Mouse (Mus musculus) kidney, embryonic 14.5 days (tissue): ENCODE measurements around the gene Oit1. TPM values are rescaled to one million over a fixed set of nuclear protein-coding genes. Genes with fewer than 3 reads are reported as not detected.

Experiments used
- ATAC-seq: fragments of 200-750 bp; cut with Nextera tagmentation; 2 replicates; pipeline ENCODE4 v1.8.0; 2017; ENCODE audit warnings: moderate number of reproducible peaks, mild to moderate bottlenecking, moderate TSS enrichment, moderate library complexity; ENCODE audit not compliant: low FRiP score, low TSS enrichment
- H3K27ac ChIP-seq: fragments of 300-500 bp; sonication (generic); 2 replicates; pipeline ENCODE4 v1.5.1; 2014; ENCODE audit warnings: low read depth, mild to moderate bottlenecking, low read length, moderate library complexity, mixed read lengths
- H3K27me3 ChIP-seq: fragments of 300-500 bp; sonication (generic); 2 replicates; pipeline ENCODE4 v1.6.1; 2014; ENCODE audit warnings: mild to moderate bottlenecking, low read length; ENCODE audit not compliant: control insufficient read depth, insufficient read depth
- H3K36me3 ChIP-seq: fragments of 300-500 bp; sonication (generic); 2 replicates; pipeline ENCODE4 v1.6.1; 2014; ENCODE audit warnings: low read length, mixed read lengths; ENCODE audit not compliant: control insufficient read depth, insufficient read depth
- H3K4me1 ChIP-seq: fragments of 300-500 bp; sonication (generic); 2 replicates; pipeline ENCODE4 v1.6.1; 2014; ENCODE audit warnings: low read length, mixed read lengths; ENCODE audit not compliant: control insufficient read depth, insufficient read depth
- H3K4me2 ChIP-seq: fragments of 300-500 bp; sonication (generic); replicated peaks from 2 replicates; pipeline ENCODE4 v1.6.1; 2014; ENCODE audit warnings: low read depth, mild to moderate bottlenecking, low read length
- H3K4me3 ChIP-seq: fragments of 300-500 bp; sonication (generic); 2 replicates; pipeline ENCODE4 v1.5.1; 2014; ENCODE audit warnings: mild to moderate bottlenecking, low read length
- H3K9ac ChIP-seq: fragments of 300-500 bp; sonication (generic); 2 replicates; pipeline ENCODE4 v1.6.1; 2014; ENCODE audit warnings: low read depth, mild to moderate bottlenecking, low read length, moderate library complexity
- H3K9me3 ChIP-seq: fragments of 300-500 bp; sonication (generic); 2 replicates; pipeline ENCODE4 v1.6.1; 2016; ENCODE audit warnings: low read length; ENCODE audit not compliant: control insufficient read depth
- WGBS: fragments of 180-500 bp; shearing (Covaris S2); extraction: QIAGEN DNeasy Blood & Tissue Kit; methylation state at CpG from one replicate; pipeline ENCODE4 v1.1.7; 2014; 5-methylcytosine and 5-hydroxymethylcytosine counted together
- polyA plus RNA-seq: library from polyadenylated mRNA; unstranded; fragments of >200 nt; fragmentation: Nextera tagmentation; extraction: Ambion mirVana; gene quantifications from 2 replicates; pipeline ENCODE4 v1.2.1, GENCODE M21; 2014

The Oit1 gene
- polyA plus RNA-seq, 1 experiment from 2014 or later: 2.7 TPM

- no peak overlapping the region for H3K4me3 ChIP-seq
- no peaks in the 10 kb centered on the region for H3K9me3 ChIP-seq
- peaks cover 22% of the 10 kb centered on the region for H3K27me3 ChIP-seq
- no peak overlapping the region for H3K27ac ChIP-seq
- 42% methylated on average over 7 of the region's 7 CpGs for WGBS
- no peak overlapping the region for H3K4me2 ChIP-seq
- ATAC-seq: no peak
- H3K4me1 ChIP-seq: peaks cover 10% of the 10 kb centered on the region; the same call in 1 of the 2 replicates
- no peak overlapping the region for H3K9ac ChIP-seq
- no peaks in the 10 kb centered on the region for H3K36me3 ChIP-seq
These were observed 64.7 kb downstream of the Oit1 start for GRCm38 (mm10) chr14:8313877-8314276.

- no peak overlapping the region for H3K4me2 ChIP-seq
- no peaks in the 10 kb centered on the region for H3K9me3 ChIP-seq
- no peak overlapping the region for H3K4me3 ChIP-seq
- 0 out of 2 replicates have a peak, but pooled peaks cover 3% of the 10 kb centered on the region for H3K4me1 ChIP-seq
- H3K27ac ChIP-seq: no peak overlapping the region
- no peaks in the 10 kb centered on the region for H3K36me3 ChIP-seq
- no peak overlapping the region for H3K9ac ChIP-seq
- WGBS: 21% methylated on average over 9 of the region's 9 CpGs
- ATAC-seq: no peak
- H3K27me3 ChIP-seq: no peaks in the 10 kb centered on the region
These were observed 68.9 kb downstream of the Oit1 start for GRCm38 (mm10) chr14:8309621-8310141.

- no peak overlapping the region for H3K4me3 ChIP-seq
- 67% methylated on average over 3 of the region's 3 CpGs for WGBS
- H3K4me1 ChIP-seq: 0 out of 2 replicates have a peak, but pooled peaks cover 3% of the 10 kb centered on the region
- no peak overlapping the region for H3K9ac ChIP-seq
- ATAC-seq: no peak
- no peak overlapping the region for H3K27ac ChIP-seq
- no peaks in the 10 kb centered on the region for H3K27me3 ChIP-seq
- H3K9me3 ChIP-seq: no peaks in the 10 kb centered on the region
- no peaks in the 10 kb centered on the region for H3K36me3 ChIP-seq
- no peak overlapping the region for H3K4me2 ChIP-seq
These were observed 69.9 kb downstream of the Oit1 start for GRCm38 (mm10) chr14:8308650-8309049.

GRCm38 (mm10) chr14:8306884-8307283 is 71.7 kb downstream of the Oit1 start:
- WGBS: 57% methylated on average over 6 of the region's 6 CpGs
- no peak overlapping the region for H3K9ac ChIP-seq
- no peaks in the 10 kb centered on the region for H3K9me3 ChIP-seq
- ATAC-seq: no peak
- no peak overlapping the region for H3K4me3 ChIP-seq
- H3K36me3 ChIP-seq: no peaks in the 10 kb centered on the region
- H3K4me2 ChIP-seq: no peak overlapping the region
- H3K27ac ChIP-seq: no peak overlapping the region
- H3K27me3 ChIP-seq: no peaks in the 10 kb centered on the region
- H3K4me1 ChIP-seq: 0 out of 2 replicates have a peak, but pooled peaks cover 3% of the 10 kb centered on the region

- Histone ChIP-seq H3K36me3 (no peaks in the 10 kb centered on the region), H3K4me1 (0 out of 2 replicates have a peak, but pooled peaks cover 3% of the 10 kb centered on the region), H3K4me3 (no peak overlapping the region), H3K9me3 (no peaks in the 10 kb centered on the region), H3K9ac (no peak overlapping the region), H3K27ac (no peak overlapping the region), H3K4me2 (no peak overlapping the region), H3K27me3 (no peaks in the 10 kb centered on the region)
- ATAC-seq: no peak
- WGBS: 46% methylated on average over 3 of the region's 3 CpGs
These were observed 73.5 kb downstream of the Oit1 start for GRCm38 (mm10) chr14:8305014-8305413.

GRCm38 (mm10) chr14:8304082-8304481 is 74.5 kb downstream of the Oit1 start:
- Histone ChIP-seq H3K4me2 (no peak overlapping the region), H3K27me3 (no peaks in the 10 kb centered on the region), H3K4me1 (no peaks in the 10 kb centered on the region), H3K4me3 (no peak overlapping the region), H3K27ac (no peak overlapping the region), H3K9me3 (no peaks in the 10 kb centered on the region), H3K9ac (no peak overlapping the region), H3K36me3 (no peaks in the 10 kb centered on the region)
- no peak for ATAC-seq

- H3K27ac ChIP-seq: no peak overlapping the region
- ATAC-seq: no peak
- WGBS: 11% methylated on average over 10 of the region's 10 CpGs
These were observed 75.9 kb downstream of the Oit1 start for GRCm38 (mm10) chr14:8302687-8303086.

GRCm38 (mm10) chr14:8300281-8300680 is 78.3 kb downstream of the Oit1 start:
- H3K27me3 ChIP-seq: no peaks in the 10 kb centered on the region
- no peaks in the 10 kb centered on the region for H3K4me1 ChIP-seq
- no peak overlapping the region for H3K27ac ChIP-seq
- H3K4me3 ChIP-seq: no peak overlapping the region
- H3K9ac ChIP-seq: no peak overlapping the region
- H3K4me2 ChIP-seq: no peak overlapping the region
- no peaks in the 10 kb centered on the region for H3K9me3 ChIP-seq
- WGBS: 24% methylated on average over 8 of the region's 8 CpGs
- H3K36me3 ChIP-seq: no peaks in the 10 kb centered on the region
- no peak for ATAC-seq

More at GRCm38 (mm10) chr14:8302687-8303086, 75.9 kb downstream of the Oit1 start:
- Histone ChIP-seq H3K9ac (no peak overlapping the region), H3K36me3 (no peaks in the 10 kb centered on the region), H3K9me3 (no peaks in the 10 kb centered on the region), H3K27me3 (no peaks in the 10 kb centered on the region), H3K4me2 (0 out of 2 replicates have a peak overlapping the region, but pooled peaks have one; percentile 13), H3K4me3 (no peak overlapping the region), H3K4me1 (no peaks in the 10 kb centered on the region)
